Mouse (Mus musculus): ENCODE measurements around the gene Gm7298.

GRCm38 (mm10) chr6:121836361-121836760 is 103.6 kb downstream of the Gm7298 start:
- TF ChIP-seq FLI1 (IDR thresholded peaks at IDR 0.05; ENCODE audit: low read length) (no peak), GATA1 (IDR thresholded peaks at IDR 0.05; ENCODE audit: borderline replicate concordance, low read length) (no peak)

All from megakaryocyte, embryonic 14.5 days (primary cell).